Mouse (Mus musculus) midbrain, embryonic 16.5 days (tissue): ENCODE results near the gene Midn. TPM values are rescaled to one million over a fixed set of nuclear protein-coding genes. Genes with fewer than 3 reads are reported as not detected.

Experiments
- ATAC-seq: fragments of 200-750 bp; cut with Nextera tagmentation; 2 replicates; pipeline ENCODE4 v1.8.0; 2017; ENCODE audit warnings: moderate TSS enrichment
- H3K27ac ChIP-seq: fragments of 300-500 bp; sonication (generic); 2 replicates; pipeline ENCODE4 v1.5.1; 2014; ENCODE audit warnings: mild to moderate bottlenecking, low read length, mixed read lengths
- H3K27me3 ChIP-seq: fragments of 300-500 bp; sonication (generic); 2 replicates; pipeline ENCODE4 v1.6.1; 2014; ENCODE audit warnings: low read depth, low read length, mixed read lengths; ENCODE audit not compliant: control insufficient read depth, insufficient read depth
- H3K36me3 ChIP-seq: fragments of 300-500 bp; sonication (generic); 2 replicates; pipeline ENCODE4 v1.6.1; 2014; ENCODE audit warnings: mild to moderate bottlenecking, low read length, moderate library complexity, mixed read lengths; ENCODE audit not compliant: control insufficient read depth, insufficient read depth
- H3K4me1 ChIP-seq: fragments of 300-500 bp; sonication (generic); 2 replicates; pipeline ENCODE4 v1.6.1; 2014; ENCODE audit warnings: mild to moderate bottlenecking, low read length, mixed read lengths; ENCODE audit not compliant: control insufficient read depth, insufficient read depth
- H3K4me2 ChIP-seq: fragments of 300-500 bp; sonication (generic); 2 replicates; pipeline ENCODE4 v1.6.1; 2014; ENCODE audit warnings: mild to moderate bottlenecking, low read length, mixed read lengths
- H3K4me3 ChIP-seq: fragments of 300-500 bp; sonication (generic); 2 replicates; pipeline ENCODE4 v1.5.1; 2014; ENCODE audit warnings: low read depth, mild to moderate bottlenecking, low read length, moderate library complexity, mixed read lengths
- H3K9ac ChIP-seq: fragments of 300-500 bp; sonication (generic); 2 replicates; pipeline ENCODE4 v1.6.1; 2014; ENCODE audit warnings: low read depth, low read length, mixed read lengths
- H3K9me3 ChIP-seq: fragments of 300-500 bp; sonication (generic); replicated peaks from 2 replicates; pipeline ENCODE4 v1.6.1; 2014; ENCODE audit warnings: mild to moderate bottlenecking, low read length, mixed read lengths; ENCODE audit not compliant: control insufficient read depth, poor library complexity, severe bottlenecking
- WGBS: fragments of 180-500 bp; shearing (Covaris S2); extraction: QIAGEN DNeasy Blood & Tissue Kit; methylation state at CpG from one replicate; pipeline ENCODE4 v1.1.7; 2014; 5-methylcytosine and 5-hydroxymethylcytosine counted together
- polyA plus RNA-seq: library from polyadenylated mRNA; unstranded; fragments of >200 nt; fragmentation: Nextera tagmentation; extraction: Ambion mirVana; gene quantifications from 2 replicates; pipeline ENCODE4 v1.2.1, GENCODE M21; 2015

The Midn gene
- polyA plus RNA-seq, 1 experiment from 2014 or later = 15.5 TPM

DNA sequence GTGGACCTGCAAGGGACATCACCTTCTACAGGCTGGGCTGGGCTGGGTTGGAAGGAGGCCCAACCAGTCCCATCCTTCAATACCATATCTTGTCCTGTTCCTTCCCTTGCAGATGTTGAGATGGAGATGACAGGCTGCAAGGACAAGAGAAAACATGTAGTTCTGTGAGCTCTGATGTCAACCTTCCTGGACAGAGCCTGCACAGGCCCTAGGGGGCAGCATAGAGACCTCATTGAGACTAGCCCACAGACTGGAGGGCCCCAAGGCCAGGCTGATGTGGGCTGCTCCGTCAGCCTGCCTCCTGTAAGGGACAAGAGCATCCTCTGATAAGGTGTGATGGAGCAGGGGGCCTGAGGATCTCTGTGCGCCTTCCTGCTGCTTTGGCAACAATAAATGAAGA is 26.6 kb downstream of the Midn start:
- no peaks in the 10 kb centered on the region for H3K9me3 ChIP-seq
- no peaks in the 10 kb centered on the region for H3K27me3 ChIP-seq
- H3K4me1 ChIP-seq = peaks cover 20% of the 10 kb centered on the region
- ATAC-seq = no peak
- H3K4me2 ChIP-seq = no peak overlapping the region
- no peak overlapping the region for H3K4me3 ChIP-seq
- WGBS = 38% methylated on average over 2 of the region's 2 CpGs
- no peak overlapping the region for H3K27ac ChIP-seq
- peaks cover 19% of the 10 kb centered on the region for H3K36me3 ChIP-seq
- 0 out of 2 replicates have a peak overlapping the region, but pooled peaks have one; percentile 32 for H3K9ac ChIP-seq

DNA sequence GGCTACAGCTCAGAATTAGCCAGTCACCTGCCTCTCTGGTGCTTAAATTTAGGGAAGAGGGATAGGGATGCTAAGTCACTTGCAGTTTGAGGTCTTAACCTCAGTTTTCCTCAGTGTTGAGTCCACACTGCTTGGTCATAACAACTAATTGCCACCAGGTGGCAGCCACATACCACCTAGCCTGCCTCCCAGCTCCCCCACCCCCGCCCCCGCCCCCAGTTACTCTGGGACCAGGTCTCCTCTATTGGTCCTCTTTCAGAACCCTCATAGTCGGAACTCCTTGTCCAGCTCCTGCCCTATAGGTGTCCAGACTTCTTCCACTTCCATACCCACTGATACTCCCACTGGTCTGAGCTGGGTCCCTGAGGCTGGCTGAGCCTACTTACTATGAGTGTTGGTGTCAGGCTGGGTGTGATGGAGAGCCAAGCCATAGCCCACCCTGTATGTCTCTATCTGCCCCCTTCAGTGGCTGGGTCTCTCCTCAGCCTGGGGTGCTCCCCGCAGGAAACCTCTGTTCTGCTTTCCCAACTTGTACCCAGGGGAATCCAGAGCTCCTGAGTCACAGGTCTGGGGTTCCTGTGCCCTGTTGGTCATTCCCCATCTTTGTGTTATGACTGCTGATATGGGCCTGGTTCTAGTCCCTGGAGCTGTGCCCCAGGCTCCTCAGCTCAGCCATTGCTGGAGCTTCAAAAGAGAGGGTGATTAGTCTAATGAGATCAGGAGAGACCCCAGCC is 27.6 kb downstream of the Midn start:
- 20% methylated on average over 4 of the region's 4 CpGs for WGBS
- no peaks in the 10 kb centered on the region for H3K27me3 ChIP-seq
- peak overlapping the region; percentile 38; the same call in 1 of the 2 replicates for H3K9ac ChIP-seq
- no peak overlapping the region for H3K27ac ChIP-seq
- H3K36me3 ChIP-seq = peaks cover 14% of the 10 kb centered on the region
- H3K4me1 ChIP-seq = peaks cover 17% of the 10 kb centered on the region
- no peak overlapping the region for H3K4me3 ChIP-seq
- ATAC-seq = no peak
- no peaks in the 10 kb centered on the region for H3K9me3 ChIP-seq
- 0 out of 2 replicates have a peak overlapping the region, but pooled peaks have one; percentile 12 for H3K4me2 ChIP-seq

DNA sequence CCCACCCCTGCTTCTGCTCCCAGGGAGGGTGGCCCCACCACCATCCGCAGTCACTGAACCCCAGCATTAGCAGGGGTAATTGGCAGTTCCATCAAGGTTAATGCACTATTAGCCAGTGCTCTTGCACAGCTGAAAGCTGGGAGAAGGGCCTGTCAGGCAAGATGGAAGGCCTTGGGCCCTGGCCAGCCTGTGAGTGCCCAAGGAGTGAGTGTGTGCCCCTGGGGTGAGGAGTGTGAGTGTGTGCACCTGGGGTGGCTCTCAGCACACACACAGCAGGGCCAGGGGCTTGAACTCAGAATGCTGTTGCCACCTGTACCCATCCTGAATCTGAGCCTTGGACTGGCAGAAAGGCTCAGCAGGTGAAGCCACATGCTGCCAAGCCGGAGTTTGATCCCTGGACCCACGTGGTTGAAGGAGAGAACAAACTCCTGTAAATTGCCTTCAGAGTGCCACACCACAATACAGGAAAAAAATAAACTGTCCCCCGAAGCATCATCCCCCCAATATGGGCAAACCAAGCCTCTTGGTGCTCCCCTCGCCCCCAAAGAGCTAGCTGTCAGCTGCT is 28.3 kb downstream of the Midn start:
- H3K36me3 ChIP-seq = peaks cover 8% of the 10 kb centered on the region; the same call in 1 of the 2 replicates
- no peak overlapping the region for H3K27ac ChIP-seq
- no peaks in the 10 kb centered on the region for H3K27me3 ChIP-seq
- no peak for ATAC-seq
- 64% methylated on average over 5 of the region's 5 CpGs for WGBS
- H3K9me3 ChIP-seq = no peaks in the 10 kb centered on the region
- peaks cover 22% of the 10 kb centered on the region for H3K4me1 ChIP-seq
- no peak overlapping the region for H3K4me2 ChIP-seq
- H3K9ac ChIP-seq = peak overlapping the region; percentile 38; the same call in 1 of the 2 replicates
- no peak overlapping the region for H3K4me3 ChIP-seq

DNA sequence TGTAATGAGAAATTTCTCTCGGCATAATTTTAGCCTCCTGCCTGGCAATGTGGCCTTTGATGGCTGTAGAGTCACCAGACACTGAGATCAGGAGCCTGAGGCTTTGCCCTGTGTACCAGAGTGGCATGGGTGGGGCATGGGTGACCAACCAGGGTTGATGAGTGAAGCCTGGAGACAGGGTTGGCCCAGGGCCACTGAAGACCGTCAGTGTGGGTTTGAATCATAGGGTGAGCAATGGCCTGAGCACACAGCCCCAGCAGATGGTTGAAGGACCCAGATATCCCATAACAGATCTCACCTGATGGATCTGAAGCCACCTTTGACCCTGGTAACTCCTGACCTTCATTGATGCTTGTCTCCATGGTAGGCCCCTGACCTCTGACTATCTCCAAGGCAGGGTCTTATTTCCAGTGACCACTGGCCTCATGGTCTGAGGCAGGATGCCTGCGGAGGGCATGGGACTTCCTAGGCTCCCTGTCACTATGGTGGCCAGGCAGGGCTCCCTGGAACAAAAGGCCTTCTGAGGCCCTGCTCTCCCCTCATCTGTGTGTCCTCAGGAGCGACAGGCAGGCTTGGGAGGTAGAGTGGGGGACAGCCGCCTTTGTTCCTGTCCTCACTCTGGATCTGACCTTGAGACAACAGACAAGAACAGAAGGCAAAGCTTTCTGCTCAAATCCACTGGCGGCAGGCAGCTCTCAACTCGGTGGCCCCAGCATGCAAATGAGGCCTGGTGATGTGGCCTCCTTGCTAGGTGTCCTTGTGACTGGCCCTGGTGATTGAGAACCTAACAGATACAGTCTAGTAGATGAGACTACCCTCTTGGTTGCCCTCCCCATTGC is 29.6 kb downstream of the Midn start:
- Histone ChIP-seq H3K9me3 (no peaks in the 10 kb centered on the region), H3K4me1 (peaks cover 19% of the 10 kb centered on the region), H3K36me3 (no peaks in the 10 kb centered on the region), H3K4me2 (no peak overlapping the region), H3K27ac (no peak overlapping the region), H3K27me3 (no peaks in the 10 kb centered on the region), H3K9ac (0 out of 2 replicates have a peak overlapping the region, but pooled peaks have one; percentile 21), H3K4me3 (no peak overlapping the region)
- ATAC-seq = no peak
- 29% methylated on average over 7 of the region's 7 CpGs for WGBS

DNA sequence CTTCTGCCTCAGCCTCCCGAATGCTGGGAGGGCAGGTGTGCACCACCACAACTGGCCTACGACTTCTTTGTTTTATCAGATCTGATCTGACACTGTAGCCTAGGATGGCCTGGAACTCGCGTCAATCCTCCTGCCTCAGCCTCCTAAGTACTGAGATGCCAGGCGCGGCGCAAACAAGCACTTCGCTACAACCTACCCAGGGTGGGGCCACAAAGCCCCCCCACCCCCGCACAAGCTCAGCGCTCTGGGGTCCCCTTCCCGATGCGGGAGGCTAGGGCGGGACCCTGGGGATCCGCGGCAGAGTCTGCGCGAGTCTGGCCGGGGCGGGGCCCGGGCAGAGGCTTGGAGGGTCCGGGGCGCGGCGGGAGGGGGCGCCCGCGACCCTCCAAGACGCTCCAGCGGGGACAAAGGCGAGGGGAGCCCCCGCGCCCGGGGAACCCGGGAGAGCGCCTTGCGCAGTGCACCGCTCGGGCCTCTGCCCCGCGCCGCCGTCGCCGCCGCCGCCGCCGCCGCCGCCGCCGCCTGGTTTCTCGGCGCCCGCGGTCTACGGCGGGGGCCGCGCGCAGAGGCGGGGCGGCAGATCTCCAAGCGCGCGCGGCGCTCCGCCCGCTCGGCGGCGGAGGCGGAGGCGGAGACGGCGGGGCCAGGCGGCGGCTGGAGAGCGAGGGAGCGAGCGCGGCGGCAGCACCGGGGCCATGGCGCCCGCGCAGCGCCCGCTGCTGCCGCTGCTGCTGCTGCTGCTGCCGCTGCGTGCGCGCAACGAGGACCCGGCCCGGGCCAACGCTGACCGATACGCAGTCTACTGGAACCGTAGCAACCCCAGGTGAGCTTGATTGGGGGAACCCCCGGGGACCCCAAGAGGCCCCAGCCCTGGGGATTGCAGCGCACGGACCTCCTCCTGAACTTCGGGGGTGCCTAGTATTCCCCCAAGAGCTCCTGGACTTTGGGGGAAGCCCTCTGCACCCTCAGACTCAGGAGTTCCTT is 31.3 kb downstream of the Midn start, which contains the start of gene Efna2:
Gene Efna2, plus strand, starts transcription at position 415 of the 984 bp plus-strand sequence.
- 2% methylated on average over 44 of the region's 106 CpGs for WGBS
- peak within 1 kb of the TSS; percentile 87 for H3K4me3 ChIP-seq
- peak within 1 kb of the TSS; percentile 84 for H3K27ac ChIP-seq
- H3K9me3 ChIP-seq = no peaks in the 10 kb centered on the region
- no peaks in the 10 kb centered on the region for H3K36me3 ChIP-seq
- no peaks in the 10 kb centered on the region for H3K27me3 ChIP-seq
- peak within 1 kb of the TSS; percentile 86 for H3K4me2 ChIP-seq
- H3K9ac ChIP-seq = peak within 1 kb of the TSS; percentile 94
- ATAC-seq = peak; percentile 63
- peaks cover 18% of the 10 kb centered on the region for H3K4me1 ChIP-seq

DNA sequence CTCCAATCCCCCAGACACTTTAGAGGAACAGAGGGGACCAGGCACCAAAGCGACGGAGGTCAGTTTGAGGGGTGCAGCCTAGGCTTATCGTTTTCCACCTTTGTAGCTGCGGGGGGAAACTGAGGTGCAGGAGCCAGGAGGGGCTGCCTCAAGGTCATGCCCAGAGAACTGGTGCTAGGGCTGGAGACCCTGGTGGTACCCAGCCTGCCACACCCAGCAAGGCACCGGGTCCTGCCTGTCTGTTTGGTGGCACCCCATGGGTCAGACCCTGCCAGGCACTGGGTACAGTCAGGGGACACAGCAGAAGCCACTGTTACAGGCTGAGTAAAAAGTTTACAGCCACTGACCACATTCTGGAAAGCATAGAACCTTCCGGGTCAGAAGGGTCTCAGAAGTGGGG is 32.2 kb downstream of the Midn start:
- Histone ChIP-seq H3K36me3 (no peaks in the 10 kb centered on the region), H3K27me3 (no peaks in the 10 kb centered on the region), H3K4me1 (peaks cover 18% of the 10 kb centered on the region), H3K9me3 (no peaks in the 10 kb centered on the region), H3K4me3 (peak overlapping the region; percentile 87), H3K9ac (peak overlapping the region; percentile 94), H3K27ac (peak overlapping the region; percentile 65; the same call in 1 of the 2 replicates), H3K4me2 (peak overlapping the region; percentile 86)
- ATAC-seq = no peak
- 30% methylated on average over 6 of the region's 6 CpGs for WGBS

DNA sequence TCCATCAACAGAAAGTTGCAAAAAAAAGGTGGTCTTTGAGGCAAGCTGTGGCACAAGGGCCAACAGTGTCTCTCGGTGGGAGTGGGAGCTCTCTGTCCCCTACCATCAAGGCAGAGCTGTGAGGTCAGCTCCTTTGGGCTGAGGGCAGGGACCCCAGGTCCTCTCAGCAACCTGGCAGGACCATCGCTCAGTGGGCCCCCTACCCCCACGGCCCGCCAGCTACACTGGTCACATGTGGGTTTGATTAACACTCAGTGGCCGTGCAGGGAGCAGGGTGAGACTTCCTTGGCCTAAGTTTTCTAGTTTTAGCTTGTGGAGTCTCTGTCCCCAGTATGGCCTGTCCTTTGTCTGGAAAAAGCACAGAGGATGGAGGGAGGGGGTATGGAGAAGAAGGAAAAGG is 32.8 kb downstream of the Midn start:
- no peaks in the 10 kb centered on the region for H3K36me3 ChIP-seq
- H3K9me3 ChIP-seq = no peaks in the 10 kb centered on the region
- H3K27ac ChIP-seq = peak overlapping the region; percentile 65
- H3K4me1 ChIP-seq = peaks cover 18% of the 10 kb centered on the region
- no peaks in the 10 kb centered on the region for H3K27me3 ChIP-seq
- peak overlapping the region; percentile 87 for H3K4me3 ChIP-seq
- ATAC-seq = no peak
- 27% methylated on average over 5 of the region's 5 CpGs for WGBS
- peak overlapping the region; percentile 86 for H3K4me2 ChIP-seq
- H3K9ac ChIP-seq = peak overlapping the region; percentile 94

DNA sequence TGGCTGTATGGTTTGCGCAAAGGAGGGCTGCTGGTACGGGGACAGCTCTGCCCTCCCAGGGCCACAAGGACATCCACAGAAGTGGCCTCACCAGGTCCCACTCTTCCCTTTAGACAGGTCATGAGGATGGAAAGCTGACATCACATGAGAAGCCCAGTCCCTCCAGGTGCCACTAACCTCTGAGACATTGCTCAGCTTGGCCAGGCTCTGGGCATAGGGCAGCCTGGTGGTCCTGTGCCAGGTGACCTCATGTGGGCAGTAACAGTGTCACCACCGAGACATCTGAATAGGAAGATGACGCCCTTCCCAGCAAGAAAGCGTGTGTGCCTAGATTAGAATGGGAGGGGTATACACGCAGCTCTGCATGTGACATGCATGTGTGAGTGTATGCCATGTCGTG is 34.5 kb downstream of the Midn start:
- H3K9ac ChIP-seq = peak overlapping the region; percentile 94

More for the DNA sequence above, 34.5 kb downstream of the Midn start:
- Histone ChIP-seq H3K27me3 (no peaks in the 10 kb centered on the region), H3K4me1 (peaks cover 18% of the 10 kb centered on the region), H3K36me3 (peaks cover 4% of the 10 kb centered on the region; the same call in 1 of the 2 replicates), H3K27ac (peak overlapping the region; percentile 17), H3K4me2 (peak overlapping the region; percentile 86), H3K9me3 (no peaks in the 10 kb centered on the region), H3K4me3 (peak overlapping the region; percentile 87)
- no peak for ATAC-seq
- 78% methylated on average over 7 of the region's 7 CpGs for WGBS
